Mouse (Mus musculus) activated CD4-positive, CD25-positive, alpha-beta regulatory T cell (primary cell): Measurements from ENCODE around the gene Camk1g. TPM values are rescaled to one million over a fixed set of nuclear protein-coding genes. Genes with fewer than 3 reads are reported as not detected.

Experiments
- polyA plus RNA-seq, 2 experiments: library from polyadenylated mRNA; unstranded; fragments of 100-300 nt; shearing (Covaris generic); gene quantifications; one replicate each; pipeline ENCODE4 v1.2.1; 2017

Camk1g gene
- under 1 TPM in 1 of 2 experiments, not detected in 1; 0.16 TPM for polyA plus RNA-seq

DNA sequence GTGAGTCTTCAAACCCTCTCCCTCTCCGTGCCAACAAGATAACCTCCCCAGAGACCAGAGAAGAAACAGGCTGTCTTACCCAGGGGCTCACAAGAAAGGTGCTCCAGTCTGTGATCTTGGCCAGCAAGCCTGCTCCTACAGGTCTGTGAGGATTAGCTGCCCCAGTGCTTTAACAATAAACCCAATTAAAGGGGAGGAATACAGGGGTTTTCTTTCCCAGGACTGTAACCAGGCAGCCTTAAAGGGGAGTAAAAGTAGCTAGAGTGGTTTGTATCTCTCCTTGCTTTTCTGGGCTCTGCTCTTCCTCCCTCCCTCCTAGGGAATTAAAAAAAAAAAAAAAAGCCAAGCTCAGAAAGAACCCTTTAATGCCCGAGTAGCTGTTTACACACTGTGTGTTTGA lies at the start of gene Camk1g:
Camk1g (minus strand) TSS at position 203 of the 400 bp plus-strand sequence.

Other genes with a start within 250 kb of the Camk1g start
- gene Diexf, start 240.0 kb downstream of the Camk1g start, polyA plus RNA-seq = 1 to 10 TPM; 5.4 to 7.0 TPM
- gene Irf6, start 217.2 kb downstream of the Camk1g start, polyA plus RNA-seq = 10 to 100 TPM; 11.9 to 12.6 TPM
- gene A130010J15Rik, start 202.3 kb downstream of the Camk1g start, polyA plus RNA-seq = 1 to 10 TPM; 7.8 to 8.3 TPM
- 100 to 1,000 TPM; 469 to 512 TPM for gene Traf3ip3, start 168.6 kb downstream of the Camk1g start, polyA plus RNA-seq
- 10 to 100 TPM; 10.1 to 15.0 TPM for gene Lamb3, start 162.6 kb downstream of the Camk1g start, polyA plus RNA-seq
- gene Hsd11b1, start 106.2 kb downstream of the Camk1g start, polyA plus RNA-seq = 100 to 1,000 TPM; 112 to 243 TPM
- 1 to 10 TPM; 2.1 to 9.5 TPM for gene G0s2, start 97.1 kb downstream of the Camk1g start, polyA plus RNA-seq